Mouse (Mus musculus) frontal cortex, adult 2 months (tissue): ENCODE measurements around the gene Zfp42. TPM values are rescaled to one million over a fixed set of nuclear protein-coding genes. Genes with fewer than 3 reads are reported as not detected.

Experiments
- DNase-seq, 2 experiments: peaks; one replicate each; pipeline ENCODE4 v3.0.0; 2022; ENCODE audit warnings: low spot score in 1 of 2; ENCODE audit errors: extremely low spot score in 1 of 2
- polyA plus RNA-seq: library from polyadenylated mRNA; depleted of rRNA; stranded (reverse); fragments of >200 nt; gene quantifications from 2 replicates; pipeline ENCODE4 v1.2.3, GENCODE M21; 2012; rRNA removed

Zfp42 gene
- polyA plus RNA-seq, 1 experiment: not detected

DNA sequence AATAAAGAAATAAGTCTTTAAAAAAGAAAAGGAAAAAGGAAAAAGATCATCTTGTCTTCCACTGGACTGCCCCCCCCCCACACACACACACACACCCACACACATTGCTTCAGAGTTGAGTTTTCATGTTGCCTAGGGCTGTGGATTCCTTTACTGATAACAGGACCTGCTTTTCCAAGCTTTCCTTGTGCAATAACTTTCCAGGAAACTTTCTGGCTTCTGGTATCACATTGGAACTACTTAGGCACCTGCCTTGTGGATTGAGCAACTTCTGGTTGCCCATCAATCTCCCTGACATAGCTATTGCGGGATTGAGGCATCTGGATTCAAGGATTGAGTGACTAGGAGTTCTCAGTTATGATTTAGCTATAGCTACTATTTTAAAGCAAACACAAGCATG is 48.9 kb downstream of the Zfp42 start:
- no peak for DNase-seq

GRCm38 (mm10) chr8:43255695-43256094 is 51.1 kb downstream of the Zfp42 start:
- no peak for DNase-seq

DNA sequence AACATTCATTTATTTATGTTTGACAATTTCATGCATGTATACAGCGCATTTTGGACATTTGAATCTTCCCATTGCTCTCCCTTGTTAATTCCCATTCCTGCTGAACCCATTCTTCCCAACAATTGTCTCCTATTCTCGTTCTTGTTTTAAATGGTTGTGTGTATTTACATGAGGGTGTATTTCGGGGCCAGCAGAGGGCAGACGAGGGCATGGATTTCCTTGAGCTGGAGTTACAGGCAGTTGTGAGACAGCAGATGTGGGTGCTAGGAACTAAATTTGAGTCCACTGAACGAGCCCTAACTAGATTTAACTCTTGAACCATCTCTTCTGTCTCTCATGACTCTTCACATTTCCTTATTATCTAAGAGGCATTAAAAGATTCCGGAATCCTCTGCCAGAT is 55.1 kb downstream of the Zfp42 start:
- DNase-seq: no peak

DNA sequence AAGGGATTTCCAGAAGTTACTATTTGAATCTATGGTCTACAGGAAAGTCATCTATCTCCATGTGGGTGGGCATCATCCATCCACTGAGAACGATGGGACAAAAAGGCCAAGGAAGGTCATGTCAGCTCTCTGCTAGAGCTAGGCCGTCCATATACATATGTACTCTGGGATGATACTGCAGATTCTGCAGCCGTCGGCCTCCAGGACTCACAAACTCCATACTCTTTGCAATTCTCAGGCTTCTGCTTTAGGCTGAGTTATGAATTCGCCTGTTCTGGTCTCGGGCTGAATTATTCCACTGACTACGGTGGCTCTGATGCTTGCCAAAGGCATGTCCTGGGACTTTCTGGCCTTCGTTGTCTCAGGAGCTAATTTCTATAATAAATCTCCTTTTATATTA is 58.1 kb downstream of the Zfp42 start:
- DNase-seq: no peak

Other genes starting within 250 kb of the Zfp42 start
- 0.15 TPM in 1 of 2 replicates, not detected in the other for gene Triml1, start 165.5 kb downstream of the Zfp42 start, polyA plus RNA-seq
- 0.06 and 0.18 TPM in 2 replicates for gene Triml2, start 126.4 kb downstream of the Zfp42 start, polyA plus RNA-seq
- gene Adam26b, start 221.1 kb upstream of the Zfp42 start, polyA plus RNA-seq: not detected in 2 replicates